Mouse (Mus musculus): ENCODE measurements around the gene Clstn2.

- TF ChIP-seq MYC (IDR thresholded peaks at IDR 0.05; ENCODE audit: low read depth, low read length) = no peak
- TF ChIP-seq POLR2AphosphoS2 (IDR thresholded peaks at IDR 0.05; ENCODE audit: low read length) = no peak
Observed at GRCm38 (mm10) chr9:97712888-97713287, 320.1 kb downstream of the Clstn2 start.
